Mouse (Mus musculus) ES-E14 (cell line): ENCODE measurements at regions not wholly inside any gene's neighbourhood (a gene's known extent, or its start where the extent isn't known, plus 50 kb on each side); places are given as distances from the start of the nearest gene placed in this dataset.

Experiments used
- DNase-seq: peaks from one replicate; pipeline ENCODE4 v3.0.0-alpha.2; 2013; ENCODE audit warnings: low read depth, low spot score
- H3K27ac ChIP-seq: 2 replicates; pipeline ENCODE4 v1.5.1; 2012; ENCODE audit warnings: low read depth, mild to moderate bottlenecking, low read length, moderate library complexity, mixed read lengths; ENCODE audit not compliant: poor library complexity, insufficient read depth, severe bottlenecking
- H3K36me3 ChIP-seq: 2 replicates; pipeline ENCODE4 v1.6.1; 2012; ENCODE audit warnings: mild to moderate bottlenecking, low read length, moderate library complexity, mixed read lengths; ENCODE audit not compliant: control insufficient read depth, poor library complexity, insufficient read depth, severe bottlenecking
- H3K4me1 ChIP-seq, 2 experiments: fragments of 150-350 bp in 1 of 2; sonication (generic) in 1 of 2; 2 replicates each; pipeline ENCODE4 v1.6.1; 2012; ENCODE audit warnings: low read length in 2 of 2, mild to moderate bottlenecking in 1 of 2, mixed read lengths in 1 of 2; ENCODE audit not compliant: control insufficient read depth in 2 of 2, insufficient read depth in 2 of 2, poor library complexity in 1 of 2
- H3K4me3 ChIP-seq, 2 experiments: fragments of 150-350 bp in 1 of 2; sonication (generic) in 1 of 2; 2 replicates each; pipeline ENCODE4 v1.5.1; 2012; ENCODE audit warnings: low read length in 2 of 2, low read depth in 1 of 2, mild to moderate bottlenecking in 1 of 2, mixed read lengths in 1 of 2; ENCODE audit not compliant: insufficient read depth in 1 of 2, poor library complexity in 1 of 2, severe bottlenecking in 1 of 2
- H3K9ac ChIP-seq: 2 replicates; pipeline ENCODE4 v1.6.1; 2012; ENCODE audit warnings: low read depth, mild to moderate bottlenecking, low read length, mixed read lengths; ENCODE audit not compliant: poor library complexity, insufficient read depth, severe bottlenecking
- H3K9me3 ChIP-seq: fragments of 150-350 bp; sonication (generic); 2 replicates; pipeline ENCODE4 v1.6.1; 2012; ENCODE audit warnings: low read depth, mild to moderate bottlenecking, low read length; ENCODE audit not compliant: control insufficient read depth, insufficient read depth
- CHD2 ChIP-seq: IDR thresholded peaks from 2 replicates; pipeline ENCODE4 v1.6.1; 2014; ENCODE audit warnings: mild to moderate bottlenecking, low read depth, low read length, inconsistent platforms
- HCFC1 ChIP-seq: IDR thresholded peaks from 2 replicates; pipeline ENCODE4 v1.6.1; 2012; ENCODE audit warnings: low read length, inconsistent platforms, borderline replicate concordance; ENCODE audit not compliant: insufficient read depth
- MAFK ChIP-seq: IDR thresholded peaks from 2 replicates; pipeline ENCODE4 v1.6.1; 2014; ENCODE audit warnings: mild to moderate bottlenecking, low read depth, low read length, inconsistent platforms; ENCODE audit not compliant: insufficient read depth
- ZC3H11A ChIP-seq: IDR thresholded peaks from 2 replicates; pipeline ENCODE4 v1.6.1; 2012; ENCODE audit warnings: low read depth, mild to moderate bottlenecking, inconsistent platforms, low read length, borderline replicate concordance
- ZNF384 ChIP-seq: IDR thresholded peaks from 2 replicates; pipeline ENCODE4 v1.6.1; 2012; ENCODE audit warnings: low read depth, low read length, inconsistent platforms
- in situ Hi-C, 2 experiments: fragments of 600-800 bp; cut with MboI; formaldehyde crosslinking; loops; one replicate each; pipeline ENCODE4 v1.15.1; 2025; ENCODE audit warnings: low sequenced_read_pairs in 2 of 2, inconsistent platforms in 1 of 2; ENCODE audit not compliant: unreplicated experiment in 2 of 2

DNA sequence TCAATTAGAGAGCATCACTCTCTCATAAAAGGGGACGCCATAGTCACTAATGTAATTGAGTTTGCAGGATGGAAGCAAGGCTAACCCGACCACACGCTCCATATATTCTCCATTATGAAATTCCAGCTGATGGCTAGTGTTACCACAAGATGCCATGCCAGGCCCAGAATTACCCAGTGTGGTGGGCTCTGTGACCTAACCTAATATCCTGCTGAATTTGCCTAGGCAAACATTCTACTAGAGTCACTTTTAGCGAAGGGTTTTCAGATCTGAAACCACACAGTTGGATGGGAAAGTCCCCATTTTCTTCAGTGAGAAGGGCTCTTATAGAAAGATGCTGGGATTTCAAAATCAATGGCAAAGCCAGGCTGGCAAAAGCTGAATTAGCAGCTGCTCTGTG, 177.8 kb upstream of the Klf3 start:
- Histone ChIP-seq H3K9me3 (no peaks in the 10 kb centered on the region), H3K4me1 (peaks cover 14 to 23% of the 10 kb centered on the region in 2 experiments; a peak in 3 of 4 replicates), H3K4me3 (no peak overlapping the region), H3K36me3 (no peaks in the 10 kb centered on the region), H3K27ac (no peak overlapping the region), H3K9ac (no peak overlapping the region)
- TF ChIP-seq ZC3H11A (no peak), HCFC1 (no peak), CHD2 (no peak), ZNF384 (no peak), MAFK (no peak)
- DNase-seq: no peak
- in situ Hi-C loops: no loop called here

DNA sequence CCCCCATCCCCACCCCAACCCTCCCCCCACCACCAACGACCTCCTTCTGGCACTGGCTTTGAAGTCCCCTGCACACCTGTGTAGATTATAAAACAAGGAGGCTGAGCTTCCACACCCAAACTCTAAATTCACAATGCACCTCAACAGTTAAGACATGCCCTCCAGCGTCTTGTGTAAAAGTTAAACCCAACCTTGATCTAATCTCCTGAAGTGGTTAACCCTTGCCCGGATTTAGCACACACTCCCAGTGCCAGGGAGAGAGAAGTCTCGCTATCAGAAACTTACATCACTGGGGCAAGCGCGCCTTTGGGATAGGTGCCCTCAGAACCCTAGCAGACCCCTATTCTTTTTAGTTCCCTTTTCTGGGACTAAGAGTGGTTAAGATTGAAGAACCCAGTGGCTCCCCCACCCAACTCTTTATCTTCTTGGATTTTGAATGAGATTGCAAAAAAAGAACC, 177.3 kb upstream of the Klf3 start:
- DNase-seq: no peak
- H3K27ac ChIP-seq: no peak overlapping the region
- no peak for TF ChIP-seq ZNF384
- no peaks in the 10 kb centered on the region for H3K36me3 ChIP-seq
- H3K9ac ChIP-seq: no peak overlapping the region
- in situ Hi-C loops: no loop called here
- peaks cover 14 to 23% of the 10 kb centered on the region in 2 experiments; a peak in 3 of 4 replicates for H3K4me1 ChIP-seq
- no peaks in the 10 kb centered on the region for H3K9me3 ChIP-seq
- H3K4me3 ChIP-seq: peak overlapping the region in 1 of 2 experiments; percentile 8; a peak in 1 of 4 replicates

DNA sequence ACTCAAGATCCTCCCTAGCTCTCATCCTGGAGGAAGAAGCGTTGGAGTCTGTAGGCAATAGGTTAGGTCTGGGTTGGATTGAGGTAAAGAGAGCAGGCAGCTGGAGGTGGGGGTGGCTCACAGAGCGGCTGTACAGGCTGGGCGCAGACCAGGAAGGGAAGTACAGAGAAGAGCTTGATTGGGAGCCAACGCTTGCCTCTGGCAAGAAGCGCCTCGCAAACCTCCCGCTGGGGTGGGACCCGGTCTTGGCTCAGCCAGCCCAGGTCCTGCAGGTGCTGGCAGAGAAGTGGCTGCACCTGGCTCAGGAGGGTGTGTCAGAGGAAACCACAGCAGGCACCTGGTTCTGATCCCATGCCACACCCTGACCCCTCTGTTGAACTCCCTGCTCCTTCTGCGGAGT, 176.8 kb upstream of the Klf3 start:
- TF ChIP-seq MAFK: no peak
- no peak for TF ChIP-seq CHD2
- no peak for TF ChIP-seq HCFC1
- no peak for TF ChIP-seq ZNF384
- TF ChIP-seq ZC3H11A: no peak
- H3K9ac ChIP-seq: no peak overlapping the region
- no peaks in the 10 kb centered on the region for H3K36me3 ChIP-seq
- in situ Hi-C loops: no loop called here
- H3K4me3 ChIP-seq: peak overlapping the region in 1 of 2 experiments; percentile 8; a peak in 1 of 4 replicates
- no peaks in the 10 kb centered on the region for H3K9me3 ChIP-seq
- peaks cover 14 to 23% of the 10 kb centered on the region in 2 experiments; a peak in 3 of 4 replicates for H3K4me1 ChIP-seq
- peak; percentile 35 for DNase-seq
- no peak overlapping the region for H3K27ac ChIP-seq

DNA sequence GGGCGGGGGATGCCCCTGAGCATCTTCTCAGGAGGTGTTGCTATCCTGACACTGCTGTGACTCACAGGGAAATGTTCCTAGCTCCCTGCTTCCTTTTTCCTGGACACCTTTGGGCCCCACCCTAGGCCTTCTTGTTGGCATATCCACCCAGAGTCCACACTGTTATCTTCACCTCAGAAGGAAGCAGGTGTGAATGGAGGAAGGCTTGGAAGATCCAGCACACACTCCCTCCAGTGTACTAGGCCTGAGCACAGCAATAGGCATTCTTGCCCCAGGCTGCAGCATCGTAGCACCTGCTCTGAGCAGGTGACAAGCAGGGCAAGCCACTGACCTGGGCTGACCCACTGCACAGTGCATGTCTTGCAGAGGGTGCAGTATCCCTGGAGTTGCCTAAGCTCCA, 172.6 kb upstream of the Klf3 start:
- H3K4me1 ChIP-seq: peaks cover 3 to 11% of the 10 kb centered on the region in 2 experiments; a peak in 2 of 4 replicates
- no peak for DNase-seq
- H3K9me3 ChIP-seq: no peaks in the 10 kb centered on the region
- no peak overlapping the region for H3K9ac ChIP-seq
- no peak overlapping the region for H3K4me3 ChIP-seq
- in situ Hi-C loops: no loop called here
- H3K36me3 ChIP-seq: no peaks in the 10 kb centered on the region
- H3K27ac ChIP-seq: no peak overlapping the region
- TF ChIP-seq ZNF384 (no peak), MAFK (no peak), CHD2 (no peak), HCFC1 (no peak), ZC3H11A (no peak)

- no peak for DNase-seq
- no peak overlapping the region for H3K9ac ChIP-seq
- no peak overlapping the region for H3K27ac ChIP-seq
- H3K9me3 ChIP-seq: no peaks in the 10 kb centered on the region
- peaks cover 0 to 2% of the 10 kb centered on the region in 2 experiments; a peak in 1 of 4 replicates for H3K4me1 ChIP-seq
- in situ Hi-C loops: no loop called here
- H3K4me3 ChIP-seq: no peak overlapping the region
- TF ChIP-seq HCFC1 (no peak), CHD2 (no peak), ZC3H11A (no peak), MAFK (no peak), ZNF384 (no peak)
- no peaks in the 10 kb centered on the region for H3K36me3 ChIP-seq
Observed at GRCm38 (mm10) chr5:64632171-64632570, 171.0 kb upstream of the Klf3 start.
